Mouse (Mus musculus) large intestine, adult 2 months (tissue): ENCODE measurements at regions not wholly inside any gene's neighbourhood (a gene's known extent, or its start where the extent isn't known, plus 50 kb on each side); places are given as distances from the start of the nearest gene placed in this dataset.
"Not testable (repeated sequence)": the region's sequence is repeated elsewhere in the genome, so short reads cannot be mapped to it uniquely, and the experiment has no call there.

Source experiments
- DNase-seq: peaks from one replicate; pipeline ENCODE4 v3.0.0-alpha.2; 2012; ENCODE audit warnings: low read depth, low spot score
- WGBS: fragments of 180-500 bp; shearing (Covaris S2); methylation state at CpG from one replicate; pipeline ENCODE4 v1.1.7; 2018; 5-methylcytosine and 5-hydroxymethylcytosine counted together

- WGBS = 87% methylated on average over 6 of the region's 6 CpGs
- DNase-seq = no peak
These were observed 237.3 kb downstream of the Fgf9 start for GRCm38 (mm10) chr14:58307695-58308094.

DNA sequence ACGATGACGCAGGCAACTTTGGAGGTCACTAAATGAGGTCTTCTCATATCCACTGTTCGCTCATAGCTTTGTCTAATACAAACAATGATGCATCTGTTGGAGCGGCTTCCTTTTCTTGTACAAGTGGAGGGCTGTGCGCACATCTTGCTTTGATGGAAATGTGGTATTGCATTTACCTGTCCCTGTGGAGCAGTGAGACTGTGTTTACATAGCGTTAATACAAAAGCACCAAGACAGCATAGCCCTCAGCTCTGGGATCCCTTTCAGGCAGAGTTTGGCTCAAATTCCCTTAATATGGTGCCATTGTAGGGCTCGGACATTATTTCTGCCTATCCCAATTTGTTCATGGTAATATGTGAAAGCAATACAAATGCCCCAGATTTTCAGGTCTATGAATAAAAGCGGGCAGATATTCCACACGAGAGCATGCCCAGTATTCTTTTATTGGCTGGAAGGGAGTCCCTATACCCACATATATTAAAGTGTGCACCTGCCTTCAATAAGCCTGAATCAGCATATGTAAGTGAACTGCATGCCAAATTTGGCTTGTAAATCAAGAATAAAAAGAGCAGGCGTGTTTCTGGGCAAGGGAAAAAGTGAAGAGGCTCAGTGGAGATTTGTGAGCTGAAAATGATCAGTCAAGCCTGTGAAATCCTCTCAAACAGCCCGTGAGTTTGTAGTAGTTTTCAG is 236.6 kb downstream of the Fgf9 start:
- 64% methylated on average over 11 of the region's 11 CpGs for WGBS
- no peak for DNase-seq

DNA sequence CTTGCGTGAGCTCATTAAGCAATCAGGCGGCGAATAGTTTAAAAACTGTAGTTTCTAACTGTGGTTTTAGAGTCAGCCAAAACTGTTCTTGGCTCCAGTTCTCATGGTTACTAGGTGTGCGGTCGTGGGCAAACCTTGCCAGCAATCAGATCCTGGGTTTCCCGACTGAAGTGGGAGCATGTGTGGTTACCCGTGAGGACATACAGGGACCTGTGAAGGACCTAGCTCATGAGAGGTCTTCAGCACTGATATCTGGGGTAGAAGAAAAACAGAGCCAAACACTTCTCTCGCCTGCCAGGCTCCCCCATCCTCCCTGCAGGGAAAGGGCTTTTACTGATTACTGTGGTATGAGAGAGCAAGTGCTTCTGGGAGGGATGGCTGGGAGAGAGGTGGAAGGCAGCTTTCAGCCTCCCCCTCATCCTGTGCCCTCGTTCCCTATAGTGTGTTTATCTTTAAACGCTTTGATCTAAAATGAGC is 230.1 kb downstream of the Fgf9 start:
- DNase-seq = no peak
- WGBS = 66% methylated on average over 10 of the region's 10 CpGs

DNA sequence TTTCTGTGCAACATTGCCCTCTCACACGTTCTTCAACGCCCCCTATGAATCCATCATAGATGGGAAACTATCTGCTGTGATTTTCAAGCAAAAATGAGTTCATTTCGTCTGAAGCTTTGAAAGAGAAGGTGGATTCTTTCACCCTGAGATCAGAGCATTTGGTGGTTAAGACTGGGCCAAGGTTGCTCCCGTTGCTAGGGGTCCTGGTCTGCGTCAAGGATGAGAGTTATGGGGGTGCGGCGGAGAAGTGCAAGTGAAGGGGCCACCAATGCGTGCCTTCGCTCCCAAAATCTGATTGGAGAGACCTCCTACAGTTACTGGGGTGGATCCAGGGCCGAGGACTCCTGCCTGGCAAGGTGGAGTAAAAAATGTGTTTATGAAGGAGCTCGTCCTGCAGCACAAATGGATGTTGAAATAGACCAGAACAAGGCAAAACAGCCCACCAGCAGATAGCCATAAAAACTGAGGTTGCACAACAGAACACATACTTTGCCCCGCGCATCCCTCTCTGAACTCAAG is 215.7 kb downstream of the Fgf9 start:
- no peak for DNase-seq
- 74% methylated on average over 13 of the region's 13 CpGs for WGBS

GRCm38 (mm10) chr14:58282708-58283290 is 212.5 kb downstream of the Fgf9 start:
- no peak for DNase-seq
- 15% methylated on average over 15 of the region's 15 CpGs for WGBS

DNA sequence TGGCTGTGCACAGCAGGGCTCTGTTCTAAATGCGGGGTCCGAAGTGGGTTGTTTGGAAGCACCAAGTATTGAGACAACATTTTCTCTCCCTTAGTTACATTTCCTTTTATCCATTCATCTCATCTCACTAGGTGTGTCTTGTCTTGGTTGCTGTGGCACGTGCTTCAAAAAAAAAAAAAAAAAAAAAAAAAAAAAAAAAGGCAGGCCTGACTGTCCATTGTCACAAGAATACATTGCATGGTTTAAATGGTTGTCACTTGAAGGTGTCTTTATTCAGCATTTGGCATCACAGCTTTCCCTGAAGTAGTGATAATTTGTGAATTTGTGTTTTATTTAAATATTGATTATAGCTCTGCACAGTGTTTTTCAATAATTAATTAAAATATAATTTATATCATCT is 211.9 kb downstream of the Fgf9 start:
- WGBS = 73% methylated on average over 3 of the region's 3 CpGs
- DNase-seq = no peak

DNA sequence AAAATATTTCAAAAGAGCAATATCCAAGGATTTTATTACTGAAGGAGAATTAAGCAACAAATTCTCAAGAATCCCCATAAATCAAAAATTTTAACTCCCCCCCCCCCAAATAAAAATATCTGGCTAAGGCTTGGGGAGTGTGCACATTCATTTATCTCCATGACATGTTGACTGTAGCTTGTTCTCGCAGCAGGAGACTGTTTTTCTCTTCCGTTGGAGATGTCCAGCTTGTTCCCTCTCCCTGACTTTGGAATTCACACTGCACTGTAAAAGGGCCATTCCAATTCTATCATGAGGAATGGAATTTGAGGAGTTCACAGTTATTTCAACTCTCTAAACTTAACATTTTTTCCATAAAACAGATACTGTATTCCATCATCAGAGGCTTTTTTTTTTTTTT is 204.1 kb downstream of the Fgf9 start:
- WGBS = 35% methylated on average over 2 of the region's 2 CpGs
- DNase-seq = not testable (repeated sequence)

GRCm38 (mm10) chr14:58273693-58274419 is 203.5 kb downstream of the Fgf9 start:
- DNase-seq = no peak
- WGBS = 22% methylated on average over 10 of the region's 10 CpGs

DNA sequence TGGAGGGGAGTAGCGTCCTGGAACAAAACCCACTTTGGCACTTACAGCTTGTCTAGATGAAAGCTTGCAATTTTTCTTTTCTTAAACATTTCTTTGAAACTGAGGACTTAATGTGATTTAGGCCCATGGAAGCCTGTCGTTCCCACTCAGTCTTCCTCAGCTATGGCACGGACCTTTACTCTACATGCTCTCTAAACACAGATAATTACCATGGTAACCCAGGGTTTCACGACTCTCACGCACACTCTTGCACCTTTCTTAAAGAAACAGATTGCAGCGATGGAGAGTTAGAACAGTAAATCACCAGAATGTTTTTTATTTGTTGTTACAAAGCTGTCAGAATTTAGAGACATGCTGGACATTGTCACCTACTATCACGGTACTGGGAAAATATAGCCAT is 195.0 kb downstream of the Fgf9 start:
- DNase-seq = no peak
- WGBS = 26% methylated on average over 7 of the region's 7 CpGs

DNA sequence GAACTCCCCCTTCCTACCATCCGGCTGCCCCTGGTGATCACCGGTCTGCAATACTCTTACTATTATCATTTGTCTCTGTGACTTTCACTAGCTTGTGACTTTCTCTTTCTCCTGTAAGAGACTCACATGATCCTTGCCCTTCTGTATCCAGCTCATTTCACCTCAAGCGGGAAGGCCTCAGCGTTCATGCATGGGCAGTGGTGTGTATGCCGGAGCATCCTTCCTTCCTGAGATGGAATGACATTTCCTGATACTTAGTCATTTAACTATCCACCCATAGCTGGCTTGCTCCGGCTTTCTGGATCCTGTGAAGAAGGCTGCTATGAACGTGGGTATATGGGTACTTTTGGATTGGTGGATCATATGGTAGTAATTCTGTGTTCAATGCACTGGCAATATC is 194.1 kb downstream of the Fgf9 start:
- DNase-seq = no peak
- 76% methylated on average over 7 of the region's 7 CpGs for WGBS

GRCm38 (mm10) chr14:58253369-58253968 is 183.1 kb downstream of the Fgf9 start:
- no peak for DNase-seq

DNA sequence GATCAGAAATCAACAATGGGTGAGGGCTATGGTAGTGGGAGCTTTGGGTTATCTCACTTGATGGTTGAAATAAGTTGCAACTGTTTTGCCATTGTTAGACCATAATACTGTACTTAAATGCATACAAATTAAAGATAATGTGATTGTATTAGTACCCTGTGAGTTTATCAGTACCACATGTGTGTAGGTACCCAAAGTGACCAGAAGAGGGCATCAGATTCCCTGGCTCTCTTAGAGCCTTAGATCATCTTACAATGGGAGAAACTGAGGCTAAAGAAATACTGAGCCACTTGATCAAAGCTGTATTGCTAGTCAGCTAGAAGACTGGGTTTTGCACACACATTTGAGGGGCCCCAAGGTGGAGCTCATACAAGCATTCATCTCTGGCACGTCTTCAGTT is 155.5 kb downstream of the Fgf9 start:
- DNase-seq = no peak
- 74% methylated on average over 1 of the region's 1 CpGs for WGBS

More at GRCm38 (mm10) chr14:58253369-58253968, 183.1 kb downstream of the Fgf9 start:
- 35% methylated on average over 3 of the region's 3 CpGs for WGBS

DNA sequence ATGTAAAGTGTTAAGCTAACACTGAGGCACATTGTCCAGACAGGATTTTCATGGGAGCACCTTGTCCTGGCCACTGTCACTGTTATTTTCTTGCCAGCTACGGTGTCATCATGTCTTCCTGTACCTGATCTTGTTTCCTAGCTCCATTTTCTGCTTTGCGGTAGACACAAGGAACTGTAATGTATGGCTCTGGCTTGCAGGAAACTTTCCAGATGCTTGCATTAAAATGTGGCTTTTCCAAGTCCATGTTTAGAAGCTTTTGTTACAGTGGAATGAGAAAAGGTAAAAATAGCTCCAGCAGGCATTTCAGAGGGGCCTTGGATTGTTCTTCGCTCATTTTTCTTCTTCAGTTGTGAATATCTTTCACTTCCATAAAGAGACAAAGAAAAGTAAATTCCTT is 154.1 kb downstream of the Fgf9 start:
- 88% methylated on average over 3 of the region's 3 CpGs for WGBS
- no peak for DNase-seq

DNA sequence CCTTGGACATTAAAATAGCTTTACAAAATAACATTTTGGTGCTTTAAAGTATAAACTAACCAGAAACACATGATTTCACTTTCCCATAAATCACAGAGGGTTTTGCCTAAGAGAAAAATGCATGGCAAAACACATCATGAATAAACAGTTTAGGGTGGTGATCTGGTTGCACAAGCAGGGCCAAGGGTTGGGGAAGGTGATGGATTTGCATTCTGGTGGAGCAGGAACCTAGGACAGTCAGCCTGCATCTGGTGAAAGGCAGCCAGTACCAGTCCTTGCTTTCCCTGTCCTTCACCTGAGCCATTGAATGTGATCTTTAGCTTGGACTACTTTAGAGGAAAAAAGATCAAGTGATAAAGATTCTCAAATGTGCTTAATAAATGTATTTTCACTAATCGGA is 138.1 kb downstream of the Fgf9 start:
- WGBS = 96% methylated on average over 1 of the region's 1 CpGs
- no peak for DNase-seq

GRCm38 (mm10) chr14:58202607-58203295 is 132.4 kb downstream of the Fgf9 start:
- DNase-seq = no peak
- 80% methylated on average over 6 of the region's 6 CpGs for WGBS

DNA sequence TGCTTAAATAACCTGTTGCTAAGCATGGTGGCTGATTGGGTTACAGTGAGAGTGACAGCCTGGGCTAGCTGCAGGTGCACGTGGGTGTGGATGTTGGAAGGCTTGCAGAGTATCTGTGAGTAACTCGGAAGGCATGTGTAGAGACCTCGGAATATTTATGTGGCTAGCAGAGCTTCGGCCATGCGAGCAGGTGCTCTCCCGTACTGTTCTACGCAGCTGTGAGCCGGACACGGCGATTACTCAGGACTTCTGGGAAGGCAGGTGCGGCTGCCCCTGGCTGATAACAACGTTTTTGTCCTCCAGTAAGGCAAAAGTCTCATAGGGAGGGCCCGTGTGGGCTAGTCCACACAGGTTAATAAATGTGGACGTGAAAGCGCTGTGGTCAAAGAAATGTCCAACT is 119.6 kb downstream of the Fgf9 start:
- WGBS = 36% methylated on average over 15 of the region's 15 CpGs
- no peak for DNase-seq

DNA sequence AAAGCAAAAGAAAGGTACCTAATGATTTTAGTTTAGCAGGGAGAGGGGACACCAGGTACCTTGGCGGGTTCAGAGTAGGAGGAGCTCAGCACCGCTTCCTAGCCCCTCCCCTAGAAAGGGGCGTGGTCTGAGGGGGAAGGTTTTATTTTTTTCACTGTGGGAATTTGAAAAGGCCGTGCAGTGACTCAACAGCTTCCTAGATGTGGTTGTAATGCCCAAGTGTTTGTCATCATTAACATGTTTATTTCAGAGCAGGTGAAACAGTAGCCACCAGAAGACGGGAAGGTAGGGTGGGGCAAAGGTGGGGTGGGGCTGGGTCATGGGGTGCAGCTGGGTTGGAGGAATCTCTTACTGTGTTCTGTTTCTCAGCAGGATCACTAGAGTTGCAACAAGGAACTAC is 112.5 kb downstream of the Fgf9 start:
- no peak for DNase-seq
- WGBS = 34% methylated on average over 5 of the region's 5 CpGs

DNA sequence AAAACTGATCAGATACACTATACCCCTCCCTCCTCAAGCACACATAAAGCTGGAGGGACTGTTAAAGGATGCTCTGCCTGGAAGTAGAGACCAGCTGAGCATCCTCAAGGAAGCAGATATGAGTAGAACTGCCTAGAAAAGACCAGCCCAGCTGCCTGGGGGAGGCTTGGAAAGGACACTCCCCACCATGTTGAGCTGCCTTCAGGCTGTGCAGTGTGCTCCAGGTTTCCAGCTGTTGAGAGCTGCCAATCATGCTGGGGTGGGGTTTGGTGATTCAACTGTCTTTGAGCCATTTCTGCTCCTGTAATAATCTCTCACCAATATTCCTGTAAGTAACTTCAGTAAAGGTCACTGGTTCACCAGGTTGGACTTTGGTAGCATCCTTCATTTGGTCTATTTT is 110.4 kb downstream of the Fgf9 start:
- DNase-seq = no peak

DNA sequence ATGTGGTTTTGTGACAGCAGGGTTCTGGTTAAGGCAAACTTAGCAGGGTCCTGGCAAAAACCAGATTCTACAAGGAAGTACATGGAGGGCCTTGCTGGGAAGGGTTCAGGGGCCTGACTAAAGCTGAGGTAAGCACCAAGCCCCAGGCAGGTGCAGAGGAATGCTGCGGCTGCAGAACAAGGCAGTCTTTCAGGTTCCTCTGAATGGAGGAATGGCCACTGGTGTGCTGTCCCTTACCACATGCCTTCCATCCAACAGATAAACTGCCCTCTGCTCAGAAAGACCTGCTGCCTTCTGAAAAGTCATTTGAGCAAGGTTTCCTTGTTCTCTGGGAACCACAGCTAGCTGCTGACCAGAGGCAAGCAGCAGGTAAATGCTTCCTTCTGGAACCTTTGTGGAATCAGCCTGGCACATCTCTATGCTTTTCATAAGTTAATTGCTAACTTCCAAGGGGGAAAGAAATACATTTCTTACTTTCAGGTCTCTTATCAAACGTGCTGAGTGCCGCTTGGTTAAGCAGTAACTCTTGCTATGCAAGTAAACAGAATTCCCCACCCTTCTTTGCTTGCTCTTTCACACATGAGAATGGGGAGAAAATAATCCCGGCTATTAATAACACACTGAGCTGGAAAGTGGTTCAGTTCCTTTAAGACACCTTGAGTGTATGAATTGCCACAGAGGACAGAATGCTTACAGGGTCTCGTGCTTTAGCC is 105.5 kb downstream of the Fgf9 start:
- 41% methylated on average over 5 of the region's 5 CpGs for WGBS
- no peak for DNase-seq
